Mouse (Mus musculus) lung, postnatal 0 days (tissue): ENCODE data around the gene Hpf1.
A peak's percentile ranks its signal among the peaks of the same experiment; 100 is the strongest.

ENCODE experiments used
- CTCF ChIP-seq: IDR thresholded peaks from 2 replicates; pipeline ENCODE4 v1.5.1; 2016; ENCODE audit warnings: antibody characterized with exemption, mild to moderate bottlenecking
- EP300 ChIP-seq: IDR thresholded peaks from 2 replicates; pipeline ENCODE4 v1.6.1; 2016; ENCODE audit warnings: antibody characterized with exemption, mild to moderate bottlenecking, control low read depth

- TF ChIP-seq CTCF, result peak; percentile 86
- no peak for TF ChIP-seq EP300
These were observed 24.6 kb upstream of the Hpf1 start for GRCm38 (mm10) chr8:60865504-60866114.
